Mouse (Mus musculus) macrophage (primary cell): ENCODE results near the gene Ncf1. TPM values are rescaled to one million over a fixed set of nuclear protein-coding genes. Genes with fewer than 3 reads are reported as not detected.

ENCODE experiments used
- H3K27ac ChIP-seq: fragments of 350-480 bp; formaldehyde crosslinking; 2 replicates; pipeline ENCODE4 v1.9.0; 2021
- H3K36me3 ChIP-seq: fragments of 350-480 bp; formaldehyde crosslinking; 2 replicates; pipeline ENCODE4 v1.9.0; 2021; ENCODE audit errors: inconsistent target
- H3K4me3 ChIP-seq: fragments of 350-480 bp; formaldehyde crosslinking; 2 replicates; pipeline ENCODE4 v1.9.0; 2021; ENCODE audit errors: inconsistent target
- H3K79me2 ChIP-seq: fragments of 350-480 bp; formaldehyde crosslinking; 2 replicates; pipeline ENCODE4 v1.9.0; 2021; ENCODE audit errors: inconsistent target
- WGBS: methylation state at CpG from one replicate; pipeline ENCODE4 v1.1.7; 2026; ENCODE audit warnings: inconsistent platforms; ENCODE audit not compliant: missing documents; 5-methylcytosine and 5-hydroxymethylcytosine counted together
- polyA plus RNA-seq: library from polyadenylated mRNA; stranded (reverse); fragments of 250-400 nt; gene quantifications from 3 replicates; pipeline ENCODE4 v1.2.4, GENCODE M21; 2018; ENCODE audit warnings: inconsistent platforms
- total RNA-seq, 78 experiments: library from RNA; depleted of rRNA; stranded (reverse); fragments of 250-400 nt; gene quantifications; 1 replicate in 9 of 78; 2 replicates in 24 of 78; 3 replicates in 43 of 78; 4 replicates in 2 of 78; pipeline ENCODE4 v1.2.4; 2018; ENCODE audit warnings: inconsistent platforms in 56 of 78

Gene Ncf1
- total RNA-seq (2018; cell fraction: chromatin; rRNA removed) = 1,000 to 10,000 TPM in 10 of 26 experiments, 100 to 1,000 TPM in 16; 205 to 1,849 (median 728) TPM
- total RNA-seq (2018; cell fraction: cytosol; rRNA removed) = 100 to 1,000 TPM; 217 to 634 (median 404) TPM
- 1,000 to 10,000 TPM in 6 of 26 experiments, 100 to 1,000 TPM in 20; 220 to 1,391 (median 770) TPM for total RNA-seq (2018; cell fraction: nucleus; rRNA removed)
- polyA plus RNA-seq = 181 to 249 TPM (median 202 TPM) in 3 replicates

DNA sequence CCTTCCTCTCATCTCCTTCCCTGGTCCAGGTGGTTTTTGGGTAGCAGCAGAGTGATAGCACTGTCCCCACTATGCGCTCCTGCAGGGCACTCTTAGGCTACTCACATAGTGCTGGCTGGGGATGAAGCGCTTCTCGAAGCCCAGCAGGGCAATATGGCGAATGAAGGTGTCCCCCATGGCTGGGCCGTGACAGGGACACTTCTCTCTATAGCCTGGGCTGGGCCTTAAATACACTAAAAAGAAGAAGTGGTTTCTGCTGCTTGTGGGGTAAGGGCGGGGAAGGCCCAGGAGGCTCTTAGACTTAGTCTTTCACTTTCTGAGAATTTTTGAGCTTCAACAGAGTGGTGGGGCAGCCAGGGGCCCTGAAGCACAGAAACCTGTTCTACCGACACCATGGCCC, at the start of gene Ncf1:
TSS of gene Ncf1 (minus strand) at position 235 of the 400 bp plus-strand sequence.
- H3K79me2 ChIP-seq = peaks cover 51% of the 10 kb centered on the region
- H3K27ac ChIP-seq = peak within 1 kb of the TSS; percentile 95
- H3K36me3 ChIP-seq = peaks cover 30% of the 10 kb centered on the region; the same call in 1 of the 2 replicates
- whole genome bisulfite sequencing = 2% methylated on average over 7 of the region's 7 CpGs
- H3K4me3 ChIP-seq = peak within 1 kb of the TSS; percentile 78

DNA sequence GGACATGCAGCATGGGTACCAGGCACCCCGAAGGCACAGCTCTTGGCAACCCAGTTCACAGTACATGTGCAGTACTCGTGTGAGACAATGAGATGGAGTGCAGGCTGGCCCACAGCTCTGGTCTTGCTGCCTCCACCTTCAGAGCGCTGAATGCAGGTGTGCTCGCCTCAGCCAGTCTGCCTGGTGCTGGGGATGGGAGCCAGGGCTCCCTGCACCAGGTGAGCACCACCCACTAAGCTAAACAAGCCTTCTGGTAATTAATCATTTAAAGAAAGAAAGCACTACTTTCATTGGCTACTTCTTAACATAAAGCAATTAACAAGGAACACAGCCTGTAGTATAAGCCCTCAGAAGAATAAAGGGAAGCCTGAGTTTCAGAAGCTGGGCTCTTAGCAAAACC, 47.7 kb upstream of the Ncf1 start:
- Histone ChIP-seq H3K27ac (no peak overlapping the region), H3K36me3 (peaks cover 61% of the 10 kb centered on the region), H3K79me2 (no peaks in the 10 kb centered on the region), H3K4me3 (no peak overlapping the region)
- 92% methylated on average over 4 of the region's 4 CpGs for WGBS

DNA sequence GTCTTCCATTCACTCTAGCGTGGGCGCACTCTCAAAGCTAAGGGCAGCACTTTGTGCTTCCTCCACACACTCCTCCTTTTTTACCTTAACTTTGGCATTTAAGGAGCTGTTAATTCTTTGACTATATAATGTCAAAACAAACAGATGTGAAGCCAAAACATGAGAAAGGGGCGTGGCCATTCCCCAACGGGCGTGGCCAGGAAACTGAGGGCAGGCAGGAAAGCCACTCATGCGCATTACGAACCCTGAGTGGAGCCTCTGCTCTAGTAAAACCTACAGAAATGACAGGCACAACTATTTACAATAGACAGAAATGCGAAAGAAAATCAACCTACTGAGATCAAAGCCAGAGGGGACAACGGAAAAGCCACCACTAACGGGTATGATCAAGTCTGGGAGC, 46.1 kb upstream of the Ncf1 start:
- WGBS = 89% methylated on average over 10 of the region's 10 CpGs
- Histone ChIP-seq H3K27ac (no peak overlapping the region), H3K36me3 (peaks cover 68% of the 10 kb centered on the region), H3K4me3 (no peak overlapping the region), H3K79me2 (no peaks in the 10 kb centered on the region)

DNA sequence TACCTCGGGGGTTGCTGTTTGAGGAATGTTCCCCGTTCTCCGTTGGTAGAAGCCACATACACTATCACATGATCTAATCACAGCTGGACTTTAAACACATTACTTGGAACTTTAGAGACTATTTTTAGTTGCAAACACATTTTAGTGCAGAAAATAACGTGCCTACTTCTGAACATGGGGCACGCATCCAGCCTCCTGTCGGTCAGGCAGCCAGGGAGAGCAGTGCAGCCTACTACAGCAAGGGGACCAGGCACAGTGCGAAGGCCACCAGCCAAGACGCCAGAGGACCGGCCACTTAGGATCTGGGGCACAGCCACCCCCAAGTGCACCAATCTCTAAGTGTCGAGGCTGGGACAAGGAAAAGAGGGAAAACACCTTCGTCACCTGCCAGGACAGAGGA, 45.6 kb upstream of the Ncf1 start:
- peaks cover 65% of the 10 kb centered on the region for H3K36me3 ChIP-seq
- no peak overlapping the region for H3K27ac ChIP-seq
- 85% methylated on average over 11 of the region's 11 CpGs for WGBS
- H3K79me2 ChIP-seq = no peaks in the 10 kb centered on the region
- H3K4me3 ChIP-seq = no peak overlapping the region

DNA sequence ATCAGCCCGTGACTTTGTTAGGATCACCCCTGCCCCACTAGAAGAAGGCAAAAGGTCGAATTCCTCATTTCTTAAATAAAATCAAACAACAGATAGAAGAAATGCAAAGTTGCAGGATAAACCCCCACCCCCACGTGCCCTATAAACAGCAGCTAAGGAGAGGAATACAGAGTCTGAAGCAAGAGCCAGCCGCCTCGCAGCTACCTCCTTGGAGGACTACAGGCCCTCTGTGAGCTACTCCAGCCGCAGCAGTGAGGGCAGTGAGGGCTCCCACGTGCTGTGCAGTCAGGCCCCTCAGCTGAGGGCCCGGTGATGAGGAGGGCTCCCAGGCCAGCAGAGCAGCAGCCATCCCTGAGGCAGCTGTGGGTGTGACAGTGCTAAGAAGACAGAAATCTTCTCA, 44.3 kb upstream of the Ncf1 start:
- no peak overlapping the region for H3K4me3 ChIP-seq
- H3K36me3 ChIP-seq = peaks cover 61% of the 10 kb centered on the region
- no peak overlapping the region for H3K27ac ChIP-seq
- WGBS = 94% methylated on average over 8 of the region's 8 CpGs
- H3K79me2 ChIP-seq = no peaks in the 10 kb centered on the region

DNA sequence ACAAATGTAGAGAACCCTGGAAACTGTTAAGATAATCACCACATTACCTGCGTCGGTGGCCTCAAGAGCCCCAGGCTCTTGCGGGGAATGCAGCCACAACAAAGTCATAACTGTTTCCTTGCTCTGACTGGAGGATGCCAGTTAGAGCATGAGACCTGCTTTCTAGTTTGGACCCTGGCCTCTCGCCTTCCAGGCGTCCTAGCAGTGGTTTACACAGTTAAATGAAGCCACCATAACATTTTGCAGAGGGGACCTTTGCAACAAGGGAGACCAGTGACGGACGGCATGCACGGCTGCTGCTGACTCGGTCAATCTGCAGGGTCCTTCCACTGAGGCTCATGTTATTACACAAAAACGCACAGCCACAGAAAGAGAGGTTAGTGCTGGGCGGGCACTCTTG, 43.3 kb upstream of the Ncf1 start:
- WGBS = 98% methylated on average over 11 of the region's 11 CpGs
- Histone ChIP-seq H3K27ac (no peak overlapping the region), H3K36me3 (peaks cover 64% of the 10 kb centered on the region), H3K79me2 (no peaks in the 10 kb centered on the region), H3K4me3 (no peak overlapping the region)

DNA sequence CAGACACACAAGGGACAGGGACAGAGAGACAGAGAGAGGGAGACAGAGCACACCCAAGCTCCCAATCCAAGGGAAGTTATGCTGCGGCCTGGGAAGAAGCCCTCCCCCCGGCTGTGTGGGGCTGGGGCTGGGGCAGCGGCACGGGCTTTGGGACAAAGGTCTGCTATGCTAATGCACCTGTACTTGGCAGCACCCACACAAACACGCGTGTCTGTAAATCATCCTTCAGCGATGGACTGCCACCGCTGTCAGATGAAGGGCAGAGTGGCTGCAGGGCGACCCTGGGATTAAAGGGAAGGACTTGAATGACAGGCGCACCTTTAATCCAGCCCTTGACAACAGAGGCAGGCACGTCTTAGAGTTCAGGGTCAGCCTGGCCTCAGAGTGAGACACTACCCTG, 42.0 kb upstream of the Ncf1 start:
- WGBS = 97% methylated on average over 11 of the region's 11 CpGs
- Histone ChIP-seq H3K79me2 (no peaks in the 10 kb centered on the region), H3K27ac (no peak overlapping the region), H3K36me3 (peaks cover 64% of the 10 kb centered on the region), H3K4me3 (no peak overlapping the region)

DNA sequence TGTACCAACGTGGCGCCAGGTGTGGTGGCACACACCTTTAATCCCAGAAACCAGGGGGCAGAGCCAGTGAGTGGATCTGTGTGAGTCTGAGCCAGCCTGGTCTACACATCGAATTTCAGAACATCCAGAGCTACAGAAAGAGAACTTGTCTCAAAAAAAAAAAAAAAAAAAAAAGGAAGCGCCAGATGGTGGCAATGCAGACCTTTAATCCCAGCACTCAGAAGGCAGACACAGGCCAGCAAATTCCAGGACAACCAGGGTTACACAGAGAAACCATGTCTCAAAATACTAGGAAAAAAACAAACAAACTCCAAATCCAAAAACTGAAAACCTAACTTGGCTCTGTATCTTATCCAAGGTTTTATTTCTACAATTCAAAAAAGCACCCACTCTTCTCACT, 41.1 kb upstream of the Ncf1 start:
- Histone ChIP-seq H3K4me3 (no peak overlapping the region), H3K27ac (no peak overlapping the region)

DNA sequence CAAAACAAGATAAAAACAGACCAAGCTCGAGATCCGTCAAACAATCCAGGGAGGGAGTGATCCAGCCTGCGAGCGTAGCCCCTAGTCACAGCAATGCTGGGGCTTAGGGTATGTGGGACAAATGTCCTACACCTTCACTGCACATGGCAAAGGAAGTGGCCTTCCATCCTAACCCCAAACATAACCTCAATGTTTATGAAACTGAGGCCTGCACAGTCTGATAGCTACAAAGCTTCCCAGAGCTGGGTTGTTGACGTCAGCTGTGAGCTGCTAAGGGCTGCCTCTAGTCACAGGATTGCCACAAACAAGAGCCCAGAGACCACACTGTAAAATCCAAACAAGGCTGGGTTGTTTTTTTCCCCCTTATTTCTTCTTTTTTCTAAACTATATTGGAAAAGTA, 40.3 kb upstream of the Ncf1 start:
- no peaks in the 10 kb centered on the region for H3K79me2 ChIP-seq
- no peak overlapping the region for H3K27ac ChIP-seq
- peaks cover 74% of the 10 kb centered on the region for H3K36me3 ChIP-seq
- WGBS = 74% methylated on average over 5 of the region's 5 CpGs
- no peak overlapping the region for H3K4me3 ChIP-seq

More for the DNA sequence above, 41.1 kb upstream of the Ncf1 start:
- Histone ChIP-seq H3K36me3 (peaks cover 67% of the 10 kb centered on the region), H3K79me2 (no peaks in the 10 kb centered on the region)
- 67% methylated on average over 3 of the region's 4 CpGs for WGBS

DNA sequence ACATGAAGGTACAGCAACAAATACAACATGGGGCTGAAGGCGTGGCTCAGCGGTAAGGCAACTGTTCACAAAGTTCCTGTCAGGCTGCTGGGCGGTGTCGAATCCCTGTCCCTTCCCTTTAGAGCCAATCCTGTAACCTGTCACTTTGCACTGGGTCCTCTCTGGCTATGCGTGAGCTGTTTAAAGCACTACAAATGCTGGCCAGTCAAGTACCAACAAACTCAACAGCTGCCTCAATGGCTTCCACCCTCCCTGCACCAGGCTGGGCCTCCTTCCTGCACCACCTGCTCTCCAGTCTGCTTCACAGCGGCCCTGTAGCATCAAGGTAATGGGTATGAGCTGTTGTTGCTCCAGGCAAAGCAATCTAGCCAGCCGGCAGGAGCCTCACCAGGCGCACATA, 39.3 kb upstream of the Ncf1 start:
- H3K27ac ChIP-seq = no peak overlapping the region
- 92% methylated on average over 8 of the region's 8 CpGs for WGBS
- H3K4me3 ChIP-seq = no peak overlapping the region
- no peaks in the 10 kb centered on the region for H3K79me2 ChIP-seq
- peaks cover 77% of the 10 kb centered on the region for H3K36me3 ChIP-seq

DNA sequence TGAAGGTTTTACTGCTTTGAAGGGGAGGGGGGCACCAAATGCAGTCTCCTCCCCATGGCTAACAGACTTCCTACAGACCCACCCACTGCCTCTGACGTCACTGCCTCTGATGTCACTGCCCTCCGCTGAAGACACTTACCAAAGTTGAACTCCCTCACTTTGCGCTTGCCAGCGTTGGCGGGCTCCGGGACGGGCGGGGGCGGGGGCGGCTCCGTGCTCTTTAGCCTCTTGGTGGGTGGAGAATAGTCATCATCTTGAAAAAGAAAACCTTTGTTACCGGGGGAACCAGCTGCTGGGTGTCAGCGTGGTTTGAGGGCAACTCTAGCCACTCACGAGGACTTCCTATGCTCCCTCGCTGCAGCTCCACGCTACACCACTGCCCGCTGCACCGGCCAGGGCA, 37.0 kb upstream of the Ncf1 start:
- WGBS = 69% methylated on average over 18 of the region's 18 CpGs
- Histone ChIP-seq H3K4me3 (no peak overlapping the region), H3K79me2 (no peaks in the 10 kb centered on the region), H3K36me3 (peaks cover 78% of the 10 kb centered on the region), H3K27ac (no peak overlapping the region)

DNA sequence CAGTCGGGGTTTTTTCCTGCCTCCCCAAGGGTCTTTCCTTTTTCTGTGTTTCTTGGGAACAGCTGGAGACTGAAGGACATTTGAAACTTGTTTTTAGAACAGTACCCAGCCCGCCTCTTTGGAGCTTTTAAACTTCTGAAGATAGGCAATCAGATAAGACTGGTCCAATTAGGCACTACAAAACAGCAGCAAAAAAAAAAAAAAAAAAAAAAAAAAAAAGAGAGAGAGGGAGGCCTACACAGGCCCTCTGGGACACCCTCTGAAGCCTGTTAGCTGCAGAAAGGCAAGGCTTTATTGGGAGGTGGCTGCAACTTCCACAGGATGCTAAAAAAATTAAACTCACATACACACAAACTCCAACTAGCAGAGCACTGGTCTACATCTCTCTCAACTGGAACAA, 36.5 kb upstream of the Ncf1 start:
- WGBS = 86% methylated on average over 2 of the region's 2 CpGs
- Histone ChIP-seq H3K79me2 (no peaks in the 10 kb centered on the region), H3K36me3 (peaks cover 82% of the 10 kb centered on the region), H3K4me3 (no peak overlapping the region), H3K27ac (no peak overlapping the region)

DNA sequence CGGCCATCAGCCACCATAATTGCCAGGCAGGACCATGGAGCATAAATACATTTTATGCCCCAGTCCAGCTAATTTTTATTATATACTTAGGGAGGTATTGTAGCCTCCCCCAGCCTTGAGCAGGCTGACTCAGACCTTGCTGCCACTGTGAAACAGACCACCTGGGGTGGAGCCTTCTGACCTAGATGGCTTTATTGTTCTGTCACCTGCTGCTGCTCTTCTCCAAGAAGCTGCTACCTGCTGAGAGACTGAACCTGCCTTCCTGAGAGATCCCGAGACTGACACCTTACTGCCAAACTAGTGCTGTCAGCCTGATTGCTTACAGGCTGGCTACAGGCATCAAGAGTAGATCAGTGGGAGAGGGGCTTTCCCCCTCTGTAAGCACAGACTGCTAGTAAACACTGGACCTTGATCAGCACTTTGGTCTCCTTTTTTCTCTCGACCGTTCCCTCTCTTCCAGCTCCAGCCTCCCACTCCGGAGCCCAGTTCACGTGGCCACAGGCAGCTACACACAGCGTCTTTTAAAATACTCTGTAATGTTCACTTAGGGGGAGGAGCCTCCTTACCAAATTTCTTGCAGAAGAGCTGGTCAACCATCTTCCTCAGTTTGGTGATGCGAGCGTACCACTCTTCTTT, 30.7 kb upstream of the Ncf1 start:
- WGBS = 90% methylated on average over 9 of the region's 9 CpGs
- Histone ChIP-seq H3K79me2 (no peaks in the 10 kb centered on the region), H3K27ac (no peak overlapping the region), H3K36me3 (peaks cover 59% of the 10 kb centered on the region), H3K4me3 (no peak overlapping the region)

DNA sequence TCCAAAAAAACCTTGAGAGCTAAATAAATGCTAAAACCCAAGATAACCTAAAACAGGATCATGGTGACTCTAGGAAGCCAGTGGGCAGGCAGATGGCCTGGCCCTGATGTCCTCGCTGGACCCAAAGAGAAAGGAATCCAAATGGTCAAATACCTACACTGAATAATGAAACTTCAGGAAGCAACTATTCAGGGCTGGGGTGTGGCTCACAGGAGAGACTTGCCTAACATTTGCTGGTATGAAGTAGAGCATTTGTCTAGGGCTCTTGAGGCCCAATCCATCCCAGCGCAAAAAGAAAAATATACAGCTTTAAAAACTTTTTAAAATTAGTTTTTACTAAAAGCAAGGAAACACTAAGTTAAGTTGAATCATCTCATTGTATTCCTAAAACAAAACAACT, 29.5 kb upstream of the Ncf1 start:
- 90% methylated on average over 2 of the region's 2 CpGs for WGBS
- Histone ChIP-seq H3K36me3 (peaks cover 57% of the 10 kb centered on the region), H3K4me3 (no peak overlapping the region), H3K79me2 (no peaks in the 10 kb centered on the region), H3K27ac (peak overlapping the region; percentile 34; the same call in 1 of the 2 replicates)

DNA sequence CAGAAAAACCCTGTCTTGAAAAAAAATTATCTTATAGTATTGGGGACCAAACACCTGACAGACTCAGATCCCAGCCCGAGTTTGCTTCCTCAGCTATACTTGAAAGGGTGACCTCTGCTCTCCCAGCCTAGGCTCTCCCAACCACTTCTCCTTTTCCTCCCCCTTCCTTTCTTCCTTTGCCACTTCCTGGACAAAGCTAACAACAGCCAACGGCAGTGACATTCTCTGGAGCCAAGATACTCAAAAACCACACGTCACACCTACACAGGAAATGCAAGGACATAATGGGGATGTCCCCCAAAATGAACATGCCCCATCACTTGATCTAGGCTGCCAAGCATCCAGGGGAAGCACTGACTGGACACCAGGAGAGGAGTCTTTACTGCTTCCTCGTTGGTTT, 29.0 kb upstream of the Ncf1 start:
- H3K36me3 ChIP-seq = peaks cover 56% of the 10 kb centered on the region
- 2% methylated on average over 4 of the region's 4 CpGs for whole genome bisulfite sequencing
- no peaks in the 10 kb centered on the region for H3K79me2 ChIP-seq
- no peak overlapping the region for H3K4me3 ChIP-seq
- H3K27ac ChIP-seq = peak overlapping the region; percentile 34; the same call in 1 of the 2 replicates
